Mouse (Mus musculus) lung, embryonic 15.5 days (tissue): ENCODE data around the gene Mzt1. TPM values are rescaled to one million over a fixed set of nuclear protein-coding genes. Genes with fewer than 3 reads are reported as not detected.
"Not testable (repeated sequence)": the region's sequence is repeated elsewhere in the genome, so short reads cannot be mapped to it uniquely, and the experiment has no call there.

ENCODE experiments used
- ATAC-seq: fragments of 200-750 bp; cut with Nextera tagmentation; 2 replicates; pipeline ENCODE4 v1.8.0; 2017; ENCODE audit warnings: moderate number of reproducible peaks, borderline replicate concordance; ENCODE audit not compliant: low FRiP score, low TSS enrichment; ENCODE audit errors: extremely low read depth
- H3K27ac ChIP-seq: fragments of 300-500 bp; sonication (generic); 2 replicates; pipeline ENCODE4 v1.5.1; 2015; ENCODE audit warnings: moderate library complexity, mild to moderate bottlenecking, inconsistent platforms
- H3K27me3 ChIP-seq: fragments of 300-500 bp; sonication (generic); 2 replicates; pipeline ENCODE4 v1.6.1; 2015; ENCODE audit warnings: inconsistent platforms
- H3K36me3 ChIP-seq: fragments of 300-500 bp; sonication (generic); 2 replicates; pipeline ENCODE4 v1.6.1; 2015; ENCODE audit warnings: inconsistent platforms
- H3K4me1 ChIP-seq: fragments of 300-500 bp; sonication (generic); 2 replicates; pipeline ENCODE4 v1.6.1; 2015; ENCODE audit warnings: inconsistent platforms
- H3K4me2 ChIP-seq: fragments of 300-500 bp; sonication (generic); 2 replicates; pipeline ENCODE4 v1.6.1; 2015; ENCODE audit warnings: inconsistent platforms, mild to moderate bottlenecking, moderate library complexity
- H3K4me3 ChIP-seq: fragments of 300-500 bp; sonication (generic); 2 replicates; pipeline ENCODE4 v1.5.1; 2015; ENCODE audit warnings: mild to moderate bottlenecking, inconsistent platforms
- H3K9ac ChIP-seq: fragments of 300-500 bp; sonication (generic); 2 replicates; pipeline ENCODE4 v1.6.1; 2015; ENCODE audit warnings: inconsistent platforms
- H3K9me3 ChIP-seq: fragments of 300-500 bp; sonication (generic); 2 replicates; pipeline ENCODE4 v1.6.1; 2016; ENCODE audit warnings: inconsistent platforms
- WGBS: fragments of 180-500 bp; shearing (Covaris S2); methylation state at CpG from one replicate; pipeline ENCODE4 v1.1.7; 2015; 5-methylcytosine and 5-hydroxymethylcytosine counted together
- polyA plus RNA-seq: library from polyadenylated mRNA; unstranded; fragments of >200 nt; fragmentation: Nextera tagmentation; extraction: Ambion mirVana; gene quantifications from 2 replicates; pipeline ENCODE4 v1.2.1, GENCODE M21; 2015

The Mzt1 gene
- polyA plus RNA-seq, 1 experiment from 2014 or later = 76.4 TPM

- H3K4me2 ChIP-seq, H3K9ac ChIP-seq, H3K4me3 ChIP-seq, H3K9me3 ChIP-seq, H3K27ac ChIP-seq, ATAC-seq, H3K27me3 ChIP-seq: not testable (repeated sequence)
- 86% methylated on average over 5 of the region's 5 CpGs for WGBS
- Histone ChIP-seq H3K4me1 (peaks cover 21% of the 10 kb centered on the region), H3K36me3 (peaks cover 25% of the 10 kb centered on the region)
Observed at GRCm38 (mm10) chr14:99039308-99039707, 6.6 kb downstream of the Mzt1 start.

GRCm38 (mm10) chr14:99037703-99038102, 8.2 kb downstream of the Mzt1 start:
- no peak overlapping the region for H3K27ac ChIP-seq
- H3K27me3 ChIP-seq = no peaks in the 10 kb centered on the region
- H3K9me3 ChIP-seq = no peaks in the 10 kb centered on the region
- H3K36me3 ChIP-seq = peaks cover 34% of the 10 kb centered on the region
- no peak overlapping the region for H3K4me2 ChIP-seq
- no peak overlapping the region for H3K9ac ChIP-seq
- WGBS = 71% methylated on average over 2 of the region's 2 CpGs
- ATAC-seq = 0 out of 2 replicates have a peak, but pooled peaks have one; percentile 31
- peaks cover 12% of the 10 kb centered on the region for H3K4me1 ChIP-seq
- no peak overlapping the region for H3K4me3 ChIP-seq

GRCm38 (mm10) chr14:99036039-99036438, 9.9 kb downstream of the Mzt1 start:
- Histone ChIP-seq H3K9ac (no peak overlapping the region), H3K36me3 (peaks cover 38% of the 10 kb centered on the region), H3K27me3 (no peaks in the 10 kb centered on the region), H3K27ac (no peak overlapping the region), H3K4me2 (no peak overlapping the region), H3K4me3 (no peak overlapping the region), H3K4me1 (peaks cover 2% of the 10 kb centered on the region; the same call in 1 of the 2 replicates), H3K9me3 (no peaks in the 10 kb centered on the region)
- WGBS = 45% methylated on average over 4 of the region's 4 CpGs
- no peak; the same call in 1 of the 2 replicates for ATAC-seq

GRCm38 (mm10) chr14:99034851-99035250, 11.1 kb downstream of the Mzt1 start:
- not testable (repeated sequence) for H3K4me3 ChIP-seq, H3K9me3 ChIP-seq, H3K9ac ChIP-seq, H3K27me3 ChIP-seq, H3K4me1 ChIP-seq, ATAC-seq, H3K27ac ChIP-seq, H3K4me2 ChIP-seq
- 94% methylated on average over 8 of the region's 8 CpGs for WGBS
- H3K36me3 ChIP-seq = peaks cover 38% of the 10 kb centered on the region

- H3K9ac ChIP-seq = no peak overlapping the region
- 70% methylated on average over 5 of the region's 5 CpGs for WGBS
Observed at GRCm38 (mm10) chr14:99032596-99032995, 13.3 kb downstream of the Mzt1 start.

GRCm38 (mm10) chr14:99031337-99031873, 14.5 kb downstream of the Mzt1 start:
- ATAC-seq = no peak

More at GRCm38 (mm10) chr14:99032596-99032995, 13.3 kb downstream of the Mzt1 start:
- Histone ChIP-seq H3K9me3 (no peaks in the 10 kb centered on the region), H3K4me3 (no peak overlapping the region), H3K27me3 (no peaks in the 10 kb centered on the region), H3K36me3 (peaks cover 24% of the 10 kb centered on the region), H3K27ac (no peak overlapping the region), H3K4me2 (no peak overlapping the region), H3K4me1 (0 out of 2 replicates have a peak, but pooled peaks cover 4% of the 10 kb centered on the region)
- no peak for ATAC-seq

GRCm38 (mm10) chr14:99029987-99030386, 15.9 kb downstream of the Mzt1 start:
- ATAC-seq = no peak
- no peak overlapping the region for H3K9ac ChIP-seq
- no peak overlapping the region for H3K4me3 ChIP-seq
- 34% methylated on average over 5 of the region's 5 CpGs for WGBS
- no peak overlapping the region for H3K4me2 ChIP-seq
- H3K27me3 ChIP-seq = no peaks in the 10 kb centered on the region
- H3K36me3 ChIP-seq = peaks cover 16% of the 10 kb centered on the region
- no peak overlapping the region for H3K27ac ChIP-seq
- H3K9me3 ChIP-seq = no peaks in the 10 kb centered on the region
- H3K4me1 ChIP-seq = 0 out of 2 replicates have a peak, but pooled peaks cover 4% of the 10 kb centered on the region

More at GRCm38 (mm10) chr14:99031337-99031873, 14.5 kb downstream of the Mzt1 start:
- Histone ChIP-seq H3K27me3 (no peaks in the 10 kb centered on the region), H3K9me3 (no peaks in the 10 kb centered on the region), H3K4me3 (no peak overlapping the region), H3K27ac (no peak overlapping the region), H3K36me3 (peaks cover 20% of the 10 kb centered on the region), H3K9ac (no peak overlapping the region), H3K4me1 (0 out of 2 replicates have a peak, but pooled peaks cover 4% of the 10 kb centered on the region), H3K4me2 (no peak overlapping the region)
- 86% methylated on average over 5 of the region's 5 CpGs for WGBS

GRCm38 (mm10) chr14:99022346-99023086, 23.4 kb downstream of the Mzt1 start:
- Histone ChIP-seq H3K4me2 (peak overlapping the region; percentile 44), H3K9me3 (no peaks in the 10 kb centered on the region), H3K4me1 (no peaks in the 10 kb centered on the region), H3K27me3 (no peaks in the 10 kb centered on the region), H3K36me3 (no peaks in the 10 kb centered on the region), H3K4me3 (0 out of 2 replicates have a peak overlapping the region, but pooled peaks have one; percentile 15), H3K27ac (no peak overlapping the region), H3K9ac (0 out of 2 replicates have a peak overlapping the region, but pooled peaks have one; percentile 13)
- ATAC-seq = no peak
- WGBS = 43% methylated on average over 12 of the region's 12 CpGs

- H3K4me2 ChIP-seq = no peak overlapping the region
- no peaks in the 10 kb centered on the region for H3K9me3 ChIP-seq
- H3K36me3 ChIP-seq = no peaks in the 10 kb centered on the region
- no peak overlapping the region for H3K4me3 ChIP-seq
- WGBS = 35% methylated on average over 10 of the region's 10 CpGs
- H3K27ac ChIP-seq = no peak overlapping the region
- H3K27me3 ChIP-seq = no peaks in the 10 kb centered on the region
- no peaks in the 10 kb centered on the region for H3K4me1 ChIP-seq
- ATAC-seq = no peak
- H3K9ac ChIP-seq = no peak overlapping the region
Observed at GRCm38 (mm10) chr14:99019136-99019808, 26.7 kb downstream of the Mzt1 start.

GRCm38 (mm10) chr14:99018691-99019090, 27.2 kb downstream of the Mzt1 start:
- H3K9me3 ChIP-seq = no peaks in the 10 kb centered on the region
- no peak for ATAC-seq
- H3K27ac ChIP-seq = no peak overlapping the region
- WGBS = 61% methylated on average over 7 of the region's 7 CpGs
- no peaks in the 10 kb centered on the region for H3K36me3 ChIP-seq
- no peak overlapping the region for H3K4me3 ChIP-seq
- H3K4me1 ChIP-seq = no peaks in the 10 kb centered on the region
- H3K27me3 ChIP-seq = no peaks in the 10 kb centered on the region
- no peak overlapping the region for H3K9ac ChIP-seq
- H3K4me2 ChIP-seq = no peak overlapping the region

- Histone ChIP-seq H3K27me3 (no peaks in the 10 kb centered on the region), H3K9ac (no peak overlapping the region), H3K9me3 (no peaks in the 10 kb centered on the region), H3K36me3 (no peaks in the 10 kb centered on the region), H3K27ac (no peak overlapping the region), H3K4me1 (no peaks in the 10 kb centered on the region), H3K4me3 (no peak overlapping the region), H3K4me2 (no peak overlapping the region)
- 23% methylated on average over 2 of the region's 2 CpGs for WGBS
- no peak for ATAC-seq
Observed at GRCm38 (mm10) chr14:99010920-99011313, 35.0 kb downstream of the Mzt1 start.
